Mouse (Mus musculus): ENCODE measurements around the gene Cela3a. TPM values are rescaled to one million over a fixed set of nuclear protein-coding genes. Genes with fewer than 3 reads are reported as not detected.

The Cela3a gene
- polyA plus RNA-seq, 1 experiment from 2014 or later, result not detected

DNA sequence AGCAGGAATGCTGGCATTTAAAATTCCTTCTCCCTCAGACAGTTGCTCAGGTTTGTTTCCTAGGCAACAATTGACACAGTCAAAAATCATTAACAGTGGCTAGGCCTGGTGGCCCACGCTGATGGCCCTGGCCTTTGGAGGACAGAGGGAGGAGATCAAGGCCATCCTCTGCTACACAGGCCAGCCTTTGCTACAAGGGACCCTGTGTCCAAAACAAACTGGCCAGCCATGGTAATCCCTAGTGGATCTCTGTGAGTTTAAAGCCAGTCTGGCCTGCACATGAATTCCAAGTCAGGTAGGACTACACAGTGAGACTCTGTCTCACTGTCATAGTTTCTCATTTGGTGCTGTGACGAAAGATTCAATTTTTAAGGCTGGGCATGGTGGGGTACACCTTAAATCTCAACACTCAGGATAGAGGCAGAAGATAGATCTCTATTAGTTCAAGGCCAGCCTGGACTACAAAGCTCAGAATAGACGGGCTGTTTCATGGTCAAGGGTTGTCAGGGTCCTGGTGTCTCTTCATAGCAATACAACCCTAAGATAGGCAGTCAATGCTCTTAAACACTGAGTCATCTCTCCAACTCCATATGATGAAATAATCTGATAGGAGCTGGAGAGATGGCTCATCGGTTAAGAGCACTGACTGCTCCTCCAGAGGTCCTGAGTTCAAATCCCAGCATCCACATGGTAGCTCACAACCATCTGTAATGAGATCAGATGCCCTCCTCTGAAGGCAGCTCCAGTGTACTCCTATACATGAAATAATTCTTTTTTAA lies 31.9 kb downstream of the Cela3a start:
- 80% methylated on average over 4 of the region's 4 CpGs for WGBS

DNA sequence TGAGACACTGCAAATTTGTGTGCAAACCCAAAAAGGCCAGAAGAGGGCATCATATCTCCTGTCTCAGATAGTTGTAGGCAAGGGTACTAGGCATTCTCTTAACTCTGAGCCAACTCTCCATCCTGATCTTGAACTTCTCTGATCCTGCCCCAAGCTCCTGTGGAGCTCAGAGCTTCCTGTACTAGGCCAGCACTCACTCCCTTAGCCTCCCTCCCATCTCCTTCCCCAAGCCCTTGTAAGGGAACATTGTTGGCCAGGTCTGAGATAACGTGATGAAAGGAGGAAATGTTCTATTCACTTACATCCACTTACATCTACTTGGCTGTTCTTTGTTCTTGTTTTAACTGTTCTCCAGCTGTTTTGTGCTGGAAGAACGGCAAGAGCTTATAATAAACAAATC lies 32.8 kb downstream of the Cela3a start:
- H3K4me1 ChIP-seq (replicated peaks; ENCODE audit: control insufficient read depth, insufficient read depth, low read length), result peaks cover 7% of the 10 kb centered on the region; the same call in 1 of the 2 replicates
- H3K36me3 ChIP-seq (ENCODE audit: control insufficient read depth, insufficient read depth, low read length), result no peaks in the 10 kb centered on the region
- no peak overlapping the region for H3K9ac ChIP-seq (ENCODE audit: low read length)
- ATAC-seq (ENCODE audit: low read depth), result no peak
- H3K4me3 ChIP-seq (ENCODE audit: low read length), result no peak overlapping the region
- H3K27ac ChIP-seq (ENCODE audit: low read length), result no peak overlapping the region
- H3K27me3 ChIP-seq (ENCODE audit: control insufficient read depth, insufficient read depth, low read depth, low read length), result no peaks in the 10 kb centered on the region
- H3K9me3 ChIP-seq (ENCODE audit: control insufficient read depth, low read length), result no peaks in the 10 kb centered on the region
- no peak overlapping the region for H3K4me2 ChIP-seq (ENCODE audit: low read depth, low read length)
- WGBS, result 27% methylated on average over 2 of the region's 2 CpGs

More for the DNA sequence above, 31.9 kb downstream of the Cela3a start:
- no peak overlapping the region for H3K9ac ChIP-seq (ENCODE audit: low read length)
- H3K4me2 ChIP-seq (ENCODE audit: low read depth, low read length), result no peak overlapping the region
- no peak overlapping the region for H3K27ac ChIP-seq (ENCODE audit: low read length)
- H3K36me3 ChIP-seq (ENCODE audit: control insufficient read depth, insufficient read depth, low read length), result no peaks in the 10 kb centered on the region
- H3K4me3 ChIP-seq (ENCODE audit: low read length), result no peak overlapping the region
- H3K27me3 ChIP-seq (ENCODE audit: control insufficient read depth, insufficient read depth, low read depth, low read length), result no peaks in the 10 kb centered on the region
- no peaks in the 10 kb centered on the region for H3K9me3 ChIP-seq (ENCODE audit: control insufficient read depth, low read length)
- ATAC-seq (ENCODE audit: low read depth), result no peak
- peaks cover 7% of the 10 kb centered on the region; the same call in 1 of the 2 replicates for H3K4me1 ChIP-seq (replicated peaks; ENCODE audit: control insufficient read depth, insufficient read depth, low read length)

DNA sequence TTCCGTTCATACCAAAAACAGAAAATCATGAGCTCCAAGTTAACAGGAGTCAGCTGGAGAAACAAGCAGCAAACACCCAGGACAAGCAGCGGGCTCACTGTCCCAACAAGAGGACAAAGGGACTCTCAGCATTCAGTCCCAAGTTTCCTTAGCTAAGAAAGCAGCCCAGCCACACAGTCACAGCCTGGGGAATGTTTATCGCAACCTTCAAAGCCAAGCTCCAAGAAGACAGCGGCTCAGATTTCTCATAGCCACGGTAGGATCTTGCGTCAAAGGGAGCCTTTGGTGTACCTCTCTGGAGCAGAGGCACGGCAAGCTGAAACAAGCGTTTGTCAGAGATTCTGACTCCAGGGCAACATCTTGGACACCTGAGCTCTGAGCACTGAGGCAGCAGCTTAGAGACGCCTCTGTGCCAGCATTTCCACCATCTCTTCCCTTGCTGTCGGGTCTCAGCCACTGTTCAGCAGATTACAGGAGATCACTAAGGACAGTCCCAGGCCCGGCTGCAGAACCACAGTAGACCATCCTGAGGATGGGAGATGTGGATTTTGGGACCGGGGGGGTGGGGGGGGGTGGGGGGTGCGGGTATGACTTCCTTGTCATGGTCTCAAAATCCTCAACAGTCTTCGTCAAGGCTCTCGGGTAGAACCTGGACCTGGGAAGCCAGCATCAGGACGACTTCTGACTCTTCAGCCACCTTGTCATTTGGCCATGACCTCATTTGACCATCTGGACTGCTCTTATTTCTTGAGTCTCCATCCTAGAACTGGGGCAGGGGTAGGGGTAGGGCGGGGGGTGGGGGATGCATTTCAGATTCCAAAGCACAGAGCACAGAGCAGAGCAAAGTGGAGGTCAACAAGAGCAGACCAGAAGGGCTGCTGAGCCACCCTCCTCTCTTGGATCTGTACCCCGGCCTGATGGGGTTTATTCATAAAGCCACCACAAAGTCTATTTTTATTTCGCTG lies 34.0 kb downstream of the Cela3a start:
- Histone ChIP-seq H3K9ac (ENCODE audit: low read length) (no peak overlapping the region), H3K4me1 (replicated peaks; ENCODE audit: control insufficient read depth, insufficient read depth, low read length) (peaks cover 3% of the 10 kb centered on the region; the same call in 1 of the 2 replicates), H3K27ac (ENCODE audit: low read length) (peak overlapping the region; percentile 30; the same call in 1 of the 2 replicates), H3K27me3 (ENCODE audit: control insufficient read depth, insufficient read depth, low read depth, low read length) (no peaks in the 10 kb centered on the region), H3K9me3 (ENCODE audit: control insufficient read depth, low read length) (no peaks in the 10 kb centered on the region), H3K4me3 (ENCODE audit: low read length) (no peak overlapping the region), H3K4me2 (ENCODE audit: low read depth, low read length) (no peak overlapping the region), H3K36me3 (ENCODE audit: control insufficient read depth, insufficient read depth, low read length) (no peaks in the 10 kb centered on the region)
- 38% methylated on average over 19 of the region's 19 CpGs for WGBS
- peak; percentile 46; the same call in 1 of the 2 replicates for ATAC-seq (ENCODE audit: low read depth)

DNA sequence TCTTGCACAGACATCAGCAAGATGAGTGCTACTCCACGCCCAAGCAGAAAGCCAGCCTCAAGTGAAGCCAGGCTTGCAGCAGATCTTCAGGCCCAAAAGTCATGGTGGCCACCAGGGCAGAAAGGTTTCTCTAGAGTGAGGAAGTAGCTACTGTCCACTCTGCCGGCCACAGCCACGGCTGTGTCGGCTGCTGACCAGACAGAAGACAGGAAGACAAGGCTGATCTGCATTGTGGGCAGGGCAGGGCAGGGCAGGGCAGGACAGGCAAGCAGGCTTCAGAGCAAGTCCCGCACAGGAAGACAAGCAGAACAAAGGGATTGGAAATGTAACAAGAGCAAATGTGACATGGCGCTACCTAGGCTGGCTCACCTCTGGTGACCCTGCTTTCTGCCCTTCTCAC lies 35.9 kb downstream of the Cela3a start:
- H3K4me2 ChIP-seq (ENCODE audit: low read depth, low read length), result no peak overlapping the region
- 62% methylated on average over 6 of the region's 6 CpGs for WGBS
- ATAC-seq (ENCODE audit: low read depth), result no peak
- H3K27ac ChIP-seq (ENCODE audit: low read length), result no peak overlapping the region
- no peaks in the 10 kb centered on the region for H3K9me3 ChIP-seq (ENCODE audit: control insufficient read depth, low read length)
- H3K27me3 ChIP-seq (ENCODE audit: control insufficient read depth, insufficient read depth, low read depth, low read length), result no peaks in the 10 kb centered on the region
- H3K36me3 ChIP-seq (ENCODE audit: control insufficient read depth, insufficient read depth, low read length), result no peaks in the 10 kb centered on the region
- no peak overlapping the region for H3K9ac ChIP-seq (ENCODE audit: low read length)
- no peak overlapping the region for H3K4me3 ChIP-seq (ENCODE audit: low read length)
- peaks cover 6% of the 10 kb centered on the region; the same call in 1 of the 2 replicates for H3K4me1 ChIP-seq (replicated peaks; ENCODE audit: control insufficient read depth, insufficient read depth, low read length)

DNA sequence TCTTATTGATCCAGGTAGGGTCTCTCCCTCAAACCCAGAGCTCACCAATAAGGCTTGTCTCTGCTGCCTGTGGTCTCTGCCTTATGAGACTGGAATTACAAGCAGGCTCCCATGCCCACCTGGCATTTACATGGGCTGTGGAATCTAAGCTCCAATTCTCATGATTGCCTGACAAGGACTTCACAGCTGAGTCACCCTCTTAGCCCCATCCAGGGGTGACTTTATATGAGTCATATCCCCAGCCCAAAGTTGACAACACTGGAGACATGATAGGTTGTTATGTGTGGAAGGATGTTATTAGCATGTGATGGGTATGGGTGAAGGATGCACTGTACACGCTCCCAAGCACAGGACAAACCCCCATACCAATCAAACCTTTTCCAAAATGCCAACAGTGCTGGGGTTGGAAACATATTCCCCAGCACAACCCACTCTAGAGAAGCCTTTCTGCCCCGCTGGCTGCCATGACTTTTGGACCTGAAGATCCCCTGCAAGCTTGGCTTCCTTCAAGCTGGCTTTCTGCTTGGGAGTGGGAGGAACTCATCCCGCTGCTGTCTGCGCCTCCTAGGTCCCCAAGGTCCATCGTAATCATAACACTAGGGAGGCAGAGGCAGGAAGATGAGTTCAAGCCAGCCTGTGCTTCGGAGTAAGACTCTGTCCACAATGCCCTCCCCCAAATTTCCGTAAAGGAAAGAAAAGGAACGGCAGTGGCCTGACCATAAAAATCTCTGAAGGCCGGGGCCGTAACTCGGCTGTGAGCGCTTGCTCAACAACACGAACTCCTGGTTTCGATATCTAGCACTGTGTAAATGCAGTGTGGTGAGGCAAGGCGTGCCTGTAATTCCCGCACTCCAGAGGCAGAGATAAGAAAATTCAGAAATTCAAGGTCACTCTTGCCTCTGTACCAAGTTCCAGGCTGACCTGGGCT lies 37.7 kb downstream of the Cela3a start:
- H3K9me3 ChIP-seq (ENCODE audit: control insufficient read depth, low read length), result no peaks in the 10 kb centered on the region
- no peak overlapping the region for H3K27ac ChIP-seq (ENCODE audit: low read length)
- H3K4me2 ChIP-seq (ENCODE audit: low read depth, low read length), result no peak overlapping the region
- ATAC-seq (ENCODE audit: low read depth), result no peak
- no peaks in the 10 kb centered on the region for H3K27me3 ChIP-seq (ENCODE audit: control insufficient read depth, insufficient read depth, low read depth, low read length)
- H3K4me3 ChIP-seq (ENCODE audit: low read length), result no peak overlapping the region
- peaks cover 13% of the 10 kb centered on the region; the same call in 1 of the 2 replicates for H3K4me1 ChIP-seq (replicated peaks; ENCODE audit: control insufficient read depth, insufficient read depth, low read length)
- no peak overlapping the region for H3K9ac ChIP-seq (ENCODE audit: low read length)
- no peaks in the 10 kb centered on the region for H3K36me3 ChIP-seq (ENCODE audit: control insufficient read depth, insufficient read depth, low read length)
- 81% methylated on average over 16 of the region's 16 CpGs for WGBS

DNA sequence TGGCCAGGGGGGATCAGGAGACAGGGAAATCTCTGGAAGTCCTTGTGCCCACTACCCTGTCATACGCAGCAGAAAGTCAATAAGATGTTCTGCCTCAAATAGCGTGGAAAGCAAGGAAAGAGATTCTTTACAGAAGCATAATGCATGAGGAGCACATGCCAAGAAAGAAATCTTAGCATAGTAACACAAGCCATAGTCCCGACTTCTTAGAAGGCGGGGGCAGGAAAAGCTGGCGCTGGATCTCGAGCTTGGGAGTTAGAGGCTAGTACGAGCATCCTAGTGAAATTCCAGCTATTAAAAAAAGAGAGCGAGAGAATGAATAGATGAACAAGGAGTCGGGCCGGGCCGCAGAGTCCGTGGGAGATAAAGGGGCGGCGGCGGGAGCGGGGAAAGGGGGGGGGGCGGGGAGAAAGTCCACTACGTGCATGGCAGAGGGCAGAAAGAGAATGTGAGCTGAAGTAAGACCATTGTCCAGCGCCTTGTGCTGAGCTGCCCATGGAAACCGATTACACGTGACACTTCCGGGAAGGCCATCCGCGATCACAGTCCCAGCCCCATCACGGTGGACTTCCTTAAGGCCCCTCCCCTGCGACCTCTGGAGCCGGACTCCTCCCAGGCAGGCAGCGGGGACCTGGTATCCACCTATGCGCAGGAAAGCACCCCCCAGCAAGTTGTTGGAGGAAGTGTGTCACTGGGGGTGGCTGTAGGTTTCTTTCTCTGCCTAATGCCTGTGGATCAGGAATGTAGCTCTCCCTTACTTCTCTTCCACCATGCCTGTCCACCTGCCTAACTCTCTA lies 39.4 kb downstream of the Cela3a start:
- Histone ChIP-seq H3K36me3 (ENCODE audit: control insufficient read depth, insufficient read depth, low read length) (no peaks in the 10 kb centered on the region), H3K4me3 (ENCODE audit: low read length) (peak overlapping the region; percentile 43), H3K9me3 (ENCODE audit: control insufficient read depth, low read length) (no peaks in the 10 kb centered on the region), H3K9ac (ENCODE audit: low read length) (peak overlapping the region; percentile 62), H3K4me1 (replicated peaks; ENCODE audit: control insufficient read depth, insufficient read depth, low read length) (peaks cover 12% of the 10 kb centered on the region; the same call in 1 of the 2 replicates), H3K27ac (ENCODE audit: low read length) (0 out of 2 replicates have a peak overlapping the region, but pooled peaks have one; percentile 18), H3K27me3 (ENCODE audit: control insufficient read depth, insufficient read depth, low read depth, low read length) (no peaks in the 10 kb centered on the region), H3K4me2 (ENCODE audit: low read depth, low read length) (peak overlapping the region; percentile 67)
- WGBS, result 8% methylated on average over 28 of the region's 29 CpGs
- peak; percentile 65 for ATAC-seq (ENCODE audit: low read depth)

DNA sequence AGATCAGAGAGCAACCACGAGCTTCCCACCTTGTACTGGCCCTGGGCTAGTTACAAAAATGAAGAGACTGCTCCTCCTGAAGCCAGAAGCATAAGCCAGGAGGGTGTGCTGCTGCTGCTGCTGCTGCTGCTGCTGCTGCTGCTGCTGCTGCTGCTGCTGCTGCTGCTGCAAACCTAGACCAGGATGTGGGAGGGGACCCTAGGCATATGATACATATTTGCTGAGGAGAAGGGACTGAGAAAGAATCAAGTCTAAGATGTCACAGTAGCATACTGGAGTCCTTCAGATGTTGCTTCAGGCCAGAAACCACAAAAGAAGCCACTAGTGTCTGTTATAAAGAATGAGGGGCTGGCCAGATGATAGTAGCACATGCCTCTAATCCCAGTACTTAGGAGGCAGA lies 41.4 kb downstream of the Cela3a start:
- Histone ChIP-seq H3K9me3 (ENCODE audit: control insufficient read depth, low read length) (no peaks in the 10 kb centered on the region), H3K27me3 (ENCODE audit: control insufficient read depth, insufficient read depth, low read depth, low read length) (no peaks in the 10 kb centered on the region), H3K9ac (ENCODE audit: low read length) (no peak overlapping the region), H3K27ac (ENCODE audit: low read length) (peak overlapping the region; percentile 77), H3K4me1 (replicated peaks; ENCODE audit: control insufficient read depth, insufficient read depth, low read length) (peaks cover 12% of the 10 kb centered on the region; the same call in 1 of the 2 replicates), H3K4me2 (ENCODE audit: low read depth, low read length) (peak overlapping the region; percentile 22; the same call in 1 of the 2 replicates), H3K4me3 (ENCODE audit: low read length) (no peak overlapping the region), H3K36me3 (ENCODE audit: control insufficient read depth, insufficient read depth, low read length) (no peaks in the 10 kb centered on the region)
- WGBS, result 26% methylated on average over 1 of the region's 1 CpGs
- ATAC-seq (ENCODE audit: low read depth), result no peak

All from lung, embryonic 16.5 days (tissue).